Mouse (Mus musculus) adrenal gland, adult (tissue): ENCODE measurements around the gene Plxnc1.

Experiments
- DNase-seq, 2 experiments: peaks; one replicate each; pipeline ENCODE4 v3.0.0; 2022 to 2023; ENCODE audit warnings: low spot score in 1 of 2; ENCODE audit not compliant: inconsistent age in 2 of 2

The Plxnc1 gene

DNA sequence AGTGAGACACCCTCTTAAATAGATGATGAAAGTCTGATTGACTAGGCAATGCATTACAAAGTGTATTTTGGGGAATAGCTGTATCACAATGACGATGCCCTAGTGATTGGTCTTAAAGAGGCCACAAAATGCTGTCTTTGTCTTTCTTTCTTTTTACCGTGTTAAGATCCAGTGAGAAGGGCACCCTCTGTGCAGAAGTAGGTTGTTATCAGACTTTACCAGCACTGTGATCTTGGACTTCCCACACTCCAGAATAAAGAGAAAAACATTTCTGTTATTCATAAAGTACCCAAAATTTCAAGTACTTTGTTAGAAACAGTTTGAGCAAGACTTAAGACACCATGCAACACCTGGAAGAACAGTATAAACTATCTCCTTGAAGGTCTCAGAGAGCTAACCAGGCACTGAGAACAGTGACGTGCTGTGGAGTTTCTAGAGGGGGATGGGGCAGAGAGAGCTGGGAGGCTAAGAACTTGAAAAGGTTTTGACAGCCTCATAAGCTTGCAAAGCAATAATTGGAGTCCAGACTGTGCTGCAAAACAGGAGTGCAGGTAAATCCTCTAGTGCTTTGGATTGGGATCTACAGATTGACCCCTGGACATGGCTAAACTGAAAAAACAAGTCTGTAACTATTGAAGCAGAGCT is 163.9 kb downstream of the Plxnc1 start:
- no peak for DNase-seq

GRCm38 (mm10) chr10:94779319-94779718 is 165.3 kb downstream of the Plxnc1 start:
- DNase-seq = no peak

- DNase-seq = no peak
These were observed 167.1 kb downstream of the Plxnc1 start for GRCm38 (mm10) chr10:94777576-94777975.

- DNase-seq = peak; percentile 21 to 65
These were observed 173.1 kb downstream of the Plxnc1 start for GRCm38 (mm10) chr10:94771496-94771895.

DNA sequence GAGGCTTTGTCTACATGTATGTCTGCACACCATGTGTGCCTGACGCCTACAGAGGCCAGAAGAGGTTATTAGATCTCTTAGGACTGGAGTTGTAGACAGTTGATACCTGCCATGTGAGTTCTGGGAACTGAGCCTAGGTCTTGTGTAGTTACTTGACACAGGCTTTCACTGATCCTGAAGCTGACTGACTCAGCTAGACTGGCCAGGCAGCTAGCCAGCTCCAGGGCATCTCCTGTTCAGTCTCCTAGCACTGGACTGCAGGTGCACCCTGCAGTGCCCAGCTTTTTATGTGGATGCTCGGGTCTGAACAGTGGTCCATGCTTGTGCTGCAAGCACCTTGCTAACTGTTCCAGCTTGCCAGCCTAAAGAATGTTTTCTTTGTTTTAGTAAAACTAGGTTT is 197.6 kb downstream of the Plxnc1 start:
- DNase-seq = no peak

DNA sequence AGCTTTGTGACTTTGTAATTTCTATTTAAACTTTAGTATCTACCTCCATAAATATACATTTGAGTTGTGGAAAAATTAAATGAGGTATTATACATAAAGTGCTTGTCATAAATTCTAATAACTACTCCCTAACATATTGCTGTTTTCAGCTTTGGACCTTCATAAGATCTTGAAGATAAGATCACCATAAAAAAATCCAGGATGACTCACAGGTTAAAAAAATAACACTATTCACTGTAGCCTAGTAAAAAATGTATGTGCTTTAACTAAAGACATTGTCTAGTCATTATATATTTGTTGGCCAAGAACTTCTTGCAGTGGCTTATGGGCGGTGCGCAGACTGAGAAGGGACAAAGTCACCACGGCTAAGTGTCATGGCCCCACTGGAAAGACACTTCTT is 203.2 kb downstream of the Plxnc1 start:
- DNase-seq = no peak
